Mouse (Mus musculus) cerebellum, adult 9-10 months (tissue): ENCODE measurements around the gene Zscan2.

Experiments
- DNase-seq: peaks from one replicate; pipeline ENCODE4 v3.0.0; 2022

Zscan2 gene

GRCm38 (mm10) chr7:80843910-80844640 is 16.6 kb upstream of the Zscan2 start:
- no peak for DNase-seq

GRCm38 (mm10) chr7:80844691-80845090 is 16.0 kb upstream of the Zscan2 start:
- no peak for DNase-seq

GRCm38 (mm10) chr7:80845621-80846279 is 15.0 kb upstream of the Zscan2 start:
- no peak for DNase-seq

GRCm38 (mm10) chr7:80846280-80846678 is 14.4 kb upstream of the Zscan2 start:
- DNase-seq = no peak

GRCm38 (mm10) chr7:80846709-80847108 is 14.0 kb upstream of the Zscan2 start:
- DNase-seq = no peak

- DNase-seq = no peak
Observed at GRCm38 (mm10) chr7:80849267-80849666, 11.5 kb upstream of the Zscan2 start.

GRCm38 (mm10) chr7:80849710-80850109 is 11.0 kb upstream of the Zscan2 start:
- DNase-seq = peak; percentile 59

- DNase-seq = no peak
Observed at GRCm38 (mm10) chr7:80850520-80850919, 10.2 kb upstream of the Zscan2 start.

GRCm38 (mm10) chr7:80853218-80853617 is 7.5 kb upstream of the Zscan2 start:
- no peak for DNase-seq

- no peak for DNase-seq
Observed at GRCm38 (mm10) chr7:80855316-80855715, 5.4 kb upstream of the Zscan2 start.

- peak; percentile 87 for DNase-seq
Observed at GRCm38 (mm10) chr7:80857181-80857580, 3.5 kb upstream of the Zscan2 start.

- peak; percentile 69 for DNase-seq
Observed at GRCm38 (mm10) chr7:80860227-80860626, 493 bp upstream of the Zscan2 start.

- no peak for DNase-seq
Observed at GRCm38 (mm10) chr7:80862475-80862874, 1.8 kb downstream of the Zscan2 start.

GRCm38 (mm10) chr7:80863520-80863919 is 2.8 kb downstream of the Zscan2 start:
- no peak for DNase-seq

- DNase-seq = no peak
Observed at GRCm38 (mm10) chr7:80864151-80864550, 3.4 kb downstream of the Zscan2 start.

GRCm38 (mm10) chr7:80864831-80865230 is 4.1 kb downstream of the Zscan2 start:
- no peak for DNase-seq

GRCm38 (mm10) chr7:80865521-80865920 is 4.8 kb downstream of the Zscan2 start:
- no peak for DNase-seq

- DNase-seq = no peak
Observed at GRCm38 (mm10) chr7:80866514-80867147, 5.9 kb downstream of the Zscan2 start.

GRCm38 (mm10) chr7:80868686-80869085 is 8.0 kb downstream of the Zscan2 start:
- no peak for DNase-seq

GRCm38 (mm10) chr7:80873038-80873437 is 12.3 kb downstream of the Zscan2 start:
- DNase-seq = no peak

- no peak for DNase-seq
Observed at GRCm38 (mm10) chr7:80873631-80874030, 12.9 kb downstream of the Zscan2 start.

GRCm38 (mm10) chr7:80875727-80876126 is 15.0 kb downstream of the Zscan2 start:
- DNase-seq = no peak

GRCm38 (mm10) chr7:80882830-80883505 is 22.2 kb downstream of the Zscan2 start:
- DNase-seq = peak; percentile 89
